Mouse (Mus musculus): ENCODE results near the gene Rab9b.

Gene Rab9b

DNA sequence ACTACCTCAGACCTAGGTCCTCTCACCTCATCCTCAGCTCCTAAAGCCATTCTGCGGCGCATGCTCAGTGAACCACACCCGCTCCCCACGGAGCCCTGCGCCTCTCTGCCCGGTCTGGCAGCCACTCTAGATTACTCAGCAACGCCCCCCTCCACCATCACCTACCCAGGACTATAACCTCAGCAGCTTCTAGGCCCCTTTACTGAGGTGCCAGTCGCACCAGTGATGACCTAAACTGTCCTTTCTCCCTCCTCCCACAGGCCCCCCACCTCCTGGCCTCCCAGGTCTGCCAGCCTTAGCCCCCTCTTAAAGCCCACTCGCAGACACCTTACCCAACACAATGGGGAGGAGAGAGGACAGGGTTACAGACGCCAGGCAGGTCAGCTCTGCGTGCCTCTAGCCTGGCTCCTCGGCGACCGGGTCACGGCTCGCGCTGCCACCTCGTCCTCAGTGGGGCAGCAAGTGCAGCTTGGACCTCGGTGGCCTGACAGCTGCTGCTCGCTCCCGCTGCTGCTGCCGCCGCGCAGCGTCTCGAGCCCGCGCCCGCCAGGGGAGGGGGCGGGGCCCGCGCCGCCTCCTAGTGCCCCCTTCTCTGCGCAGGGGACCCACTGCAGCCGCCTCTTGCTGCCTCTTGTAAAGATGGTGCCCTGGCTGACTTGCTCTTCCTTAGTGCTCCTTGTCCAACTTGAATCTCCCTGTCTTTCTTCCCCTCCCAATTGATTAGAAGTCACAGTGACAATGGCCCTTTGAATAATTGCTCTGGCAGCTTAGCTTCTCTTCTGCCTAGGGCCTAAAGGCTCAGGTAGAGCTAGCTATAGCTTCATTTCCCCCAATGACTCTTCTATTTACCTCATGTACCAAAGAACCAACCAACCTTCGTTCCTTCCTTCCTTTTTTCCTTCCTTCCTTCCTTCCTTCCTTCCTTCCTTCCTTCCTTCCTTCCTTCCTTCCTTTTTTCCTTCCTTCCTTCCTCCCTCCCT is at the start of gene Rab9b:
Gene Rab9b (minus strand): TSS at position 695 of the 980 bp plus-strand sequence.
- DNase-seq: peak; percentile 2

DNA sequence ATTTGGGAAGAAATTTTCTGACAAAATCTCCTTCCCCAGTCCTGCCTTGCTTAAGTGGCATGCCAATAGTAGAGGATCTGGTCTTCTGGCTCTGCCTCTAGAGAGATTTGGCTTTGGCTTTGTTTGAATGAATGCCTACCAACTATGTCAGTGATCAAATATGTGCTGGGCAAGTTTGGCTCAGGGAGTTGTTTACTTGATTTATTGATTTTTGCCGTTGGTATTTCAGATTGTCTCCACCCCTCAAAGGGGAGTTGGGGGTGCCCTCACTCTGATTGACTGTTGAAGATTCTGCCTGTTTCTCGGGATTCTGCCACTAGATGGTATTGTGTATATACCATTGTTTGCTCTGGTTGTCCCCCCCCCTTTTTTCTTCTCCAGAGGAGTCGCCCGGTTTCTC is 35.8 kb upstream of the Rab9b start:
- no peak for DNase-seq

DNA sequence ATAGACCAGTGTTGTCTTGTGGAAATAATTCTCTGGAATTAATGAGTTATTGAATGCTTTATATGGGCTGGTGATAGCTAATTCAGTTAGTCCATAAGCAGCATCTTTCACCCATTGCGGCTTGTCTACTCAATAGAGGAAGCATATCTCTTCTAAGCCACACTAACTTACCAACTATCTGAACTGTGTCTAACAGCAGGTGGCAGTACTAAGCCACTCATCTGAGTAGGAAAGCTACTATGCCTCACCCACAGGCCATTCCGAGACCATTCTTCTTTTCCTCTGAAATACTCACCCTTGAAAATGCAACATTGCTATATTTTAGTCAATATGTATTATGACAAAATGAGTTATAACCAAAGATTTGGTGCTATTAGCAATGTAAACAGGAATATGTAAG is 27.2 kb upstream of the Rab9b start:
- DNase-seq: peak; percentile 3

DNA sequence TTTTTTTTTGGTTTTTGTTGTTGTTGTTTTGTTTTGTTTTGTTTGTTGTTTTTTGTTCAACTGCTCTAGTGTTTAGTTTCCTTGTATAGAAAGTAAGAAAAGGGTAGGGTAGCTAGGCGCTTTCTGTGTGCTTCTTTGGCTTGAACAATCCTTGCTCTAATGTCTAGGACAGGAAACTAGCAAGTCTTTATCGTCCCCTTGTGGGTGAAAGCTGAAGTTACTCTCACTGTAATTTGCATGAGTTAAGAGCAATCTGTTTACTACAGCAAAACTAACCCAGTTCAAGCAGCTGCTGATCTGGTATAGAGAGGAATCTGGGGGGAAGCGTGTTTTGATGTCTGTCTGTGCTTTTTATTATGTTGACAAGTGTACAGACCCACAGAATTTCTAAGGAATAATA is 18.3 kb downstream of the Rab9b start:
- DNase-seq: no peak

DNA sequence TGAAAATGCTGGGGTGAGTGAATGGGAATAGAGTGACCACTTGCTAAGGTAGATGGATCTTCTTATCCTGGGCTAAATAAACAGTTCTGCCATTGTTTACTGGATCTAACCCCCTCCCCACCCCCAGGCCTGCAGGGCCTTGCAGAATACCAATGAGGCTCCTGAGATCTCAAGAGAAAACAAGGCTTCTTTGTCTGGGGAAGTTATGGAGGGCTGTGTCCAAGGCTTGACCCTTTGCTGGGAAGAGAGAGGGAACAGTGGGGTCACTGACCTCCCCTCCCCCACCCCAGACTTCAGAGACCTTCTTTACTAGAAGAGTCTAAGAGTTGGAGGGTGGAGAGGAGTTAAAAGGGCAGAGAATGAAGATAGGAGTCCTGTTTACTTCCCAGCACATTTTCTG is 39.9 kb downstream of the Rab9b start:
- no peak for DNase-seq

DNA sequence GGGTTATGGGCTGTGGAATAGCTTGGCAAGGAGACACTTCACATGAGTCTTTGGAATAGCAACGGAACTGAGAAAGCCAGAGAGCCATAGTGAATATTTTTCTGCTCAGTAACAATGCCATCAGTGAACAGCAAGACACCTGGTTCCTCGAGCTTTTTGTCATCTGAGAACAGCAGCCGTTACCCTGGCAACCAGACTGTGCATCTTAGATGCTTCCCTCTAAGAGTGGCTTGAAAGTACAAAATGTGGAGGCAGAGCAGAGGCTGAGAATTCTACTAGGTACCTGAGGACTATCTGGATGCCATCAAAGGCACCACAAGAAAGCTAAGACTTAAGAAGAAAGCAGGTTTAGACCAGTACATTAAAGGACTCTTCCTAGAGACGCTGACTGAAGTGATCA is 43.5 kb downstream of the Rab9b start:
- no peak for DNase-seq

DNA sequence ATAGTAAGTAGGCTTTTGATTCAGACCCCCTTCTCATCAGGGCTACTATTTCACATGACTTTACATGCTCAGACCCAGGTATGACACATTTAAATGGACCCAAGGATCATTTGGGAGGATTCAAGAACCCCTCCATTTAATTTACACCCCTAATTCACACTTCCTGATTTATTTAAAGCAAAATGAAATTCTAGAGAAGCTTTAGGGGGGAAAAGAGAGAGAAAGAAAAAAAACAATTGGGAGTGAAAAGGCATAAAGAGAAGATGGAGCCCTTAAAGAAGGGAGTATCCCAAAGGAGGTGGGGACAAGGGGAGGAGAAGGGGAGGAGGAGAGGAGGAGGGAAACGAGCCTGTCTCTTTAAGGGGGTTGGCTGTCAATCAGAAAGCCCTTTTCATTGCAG is 46.2 kb downstream of the Rab9b start, which contains the start of gene Plp1:
Gene Plp1 (plus strand): TSS at position 301 of the 400 bp plus-strand sequence.
- DNase-seq: no peak

DNA sequence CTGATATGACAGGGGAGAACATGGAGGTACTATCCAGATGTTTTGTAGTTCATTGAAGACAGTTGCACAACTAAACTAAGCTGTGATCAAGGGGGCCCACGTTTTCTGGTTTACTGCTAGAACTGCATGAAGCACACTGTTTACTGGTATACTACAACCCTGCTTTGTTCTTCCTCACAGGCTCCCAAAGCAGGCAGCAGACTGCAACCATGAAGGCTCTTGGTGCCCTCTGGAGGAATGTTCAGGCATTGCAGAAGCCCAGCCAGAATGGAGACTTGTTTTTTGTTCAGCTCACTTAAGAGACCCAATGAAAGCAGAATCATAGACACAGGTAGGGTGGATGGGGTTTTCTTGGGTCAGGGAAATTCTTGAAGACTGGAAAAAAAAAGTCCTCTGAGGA is 48.3 kb downstream of the Rab9b start:
- DNase-seq: peak; percentile 71

DNA sequence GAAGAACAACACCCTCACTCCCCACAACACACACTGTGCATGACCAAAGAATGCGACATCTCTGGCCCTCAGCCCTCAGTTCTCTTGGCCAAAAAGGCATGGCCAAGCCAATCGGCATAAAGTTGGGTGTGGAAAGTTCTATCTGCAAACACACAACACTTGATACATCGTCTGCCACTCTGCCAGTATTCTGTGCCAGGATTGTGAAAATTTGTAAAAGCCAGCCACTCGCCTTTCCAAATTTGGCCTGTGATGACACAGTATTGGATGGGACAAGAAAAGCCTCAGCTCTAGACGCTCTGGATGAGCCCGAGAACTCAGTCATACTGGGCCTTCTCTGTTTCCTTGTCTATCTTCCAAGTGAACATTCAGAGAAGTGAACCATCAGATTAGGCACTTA is 48.8 kb downstream of the Rab9b start:
- DNase-seq: peak; percentile 9
